Mouse (Mus musculus) B cell, adult 2 months (primary cell): ENCODE results near the gene Zfp185.

Source experiments
- DNase-seq, 2 experiments: peaks; one replicate each; pipeline ENCODE4 v3.0.0; 2022

The Zfp185 gene

GRCm38 (mm10) chrX:72986841-72987519 lies at the start of gene Zfp185:
Zfp185 (plus strand) TSS chrX:72987339.
- no peak for DNase-seq

- DNase-seq = no peak
Observed at GRCm38 (mm10) chrX:72953464-72953863, 33.7 kb upstream of the Zfp185 start.

GRCm38 (mm10) chrX:72956486-72956885 lies 30.7 kb upstream of the Zfp185 start:
- no peak for DNase-seq

- peak; percentile 4 to 11 for DNase-seq
Observed at GRCm38 (mm10) chrX:72960431-72960830, 26.7 kb upstream of the Zfp185 start.

GRCm38 (mm10) chrX:72961511-72961910 lies 25.6 kb upstream of the Zfp185 start:
- DNase-seq = no peak

GRCm38 (mm10) chrX:72962743-72963142 lies 24.4 kb upstream of the Zfp185 start:
- DNase-seq = no peak

- no peak for DNase-seq
Observed at GRCm38 (mm10) chrX:72982831-72983230, 4.3 kb upstream of the Zfp185 start.

GRCm38 (mm10) chrX:72985607-72986006 lies 1.5 kb upstream of the Zfp185 start:
- DNase-seq = no peak

- no peak for DNase-seq
Observed at GRCm38 (mm10) chrX:72987520-72987905, 374 bp downstream of the Zfp185 start.

- no peak for DNase-seq
Observed at GRCm38 (mm10) chrX:72988431-72988830, 1.3 kb downstream of the Zfp185 start.

- no peak for DNase-seq
Observed at GRCm38 (mm10) chrX:72990581-72990980, 3.4 kb downstream of the Zfp185 start.

- peak; percentile 12 to 14 for DNase-seq
Observed at GRCm38 (mm10) chrX:72992291-72992919, 5.3 kb downstream of the Zfp185 start.

GRCm38 (mm10) chrX:72995542-72995941 lies 8.4 kb downstream of the Zfp185 start:
- no peak for DNase-seq

- no peak for DNase-seq
Observed at GRCm38 (mm10) chrX:73003110-73003509, 16.0 kb downstream of the Zfp185 start.

- DNase-seq = no peak
Observed at GRCm38 (mm10) chrX:73005678-73006077, 18.5 kb downstream of the Zfp185 start.

GRCm38 (mm10) chrX:73007597-73008479 lies 20.7 kb downstream of the Zfp185 start:
- DNase-seq = peak; percentile 90 to 93

GRCm38 (mm10) chrX:73012846-73013245 lies 25.7 kb downstream of the Zfp185 start:
- no peak for DNase-seq

GRCm38 (mm10) chrX:73037003-73037402 lies 49.9 kb downstream of the Zfp185 start, which contains the start of gene Pnma5:
Pnma5 (minus strand) TSS chrX:73037103.
- no peak for DNase-seq

GRCm38 (mm10) chrX:73038831-73039230 lies 51.7 kb downstream of the Zfp185 start:
- no peak for DNase-seq

GRCm38 (mm10) chrX:73039666-73040065 lies 52.5 kb downstream of the Zfp185 start:
- DNase-seq = no peak

GRCm38 (mm10) chrX:73053860-73054563 lies 66.9 kb downstream of the Zfp185 start:
- peak; percentile 92 for DNase-seq

GRCm38 (mm10) chrX:73061528-73061927 lies 74.4 kb downstream of the Zfp185 start:
- DNase-seq = no peak

- no peak for DNase-seq
Observed at GRCm38 (mm10) chrX:73062323-73062722, 75.2 kb downstream of the Zfp185 start.
